Comparison of ENCODE assay signal across 8 mouse cellular contexts in the genomic region with DNA sequence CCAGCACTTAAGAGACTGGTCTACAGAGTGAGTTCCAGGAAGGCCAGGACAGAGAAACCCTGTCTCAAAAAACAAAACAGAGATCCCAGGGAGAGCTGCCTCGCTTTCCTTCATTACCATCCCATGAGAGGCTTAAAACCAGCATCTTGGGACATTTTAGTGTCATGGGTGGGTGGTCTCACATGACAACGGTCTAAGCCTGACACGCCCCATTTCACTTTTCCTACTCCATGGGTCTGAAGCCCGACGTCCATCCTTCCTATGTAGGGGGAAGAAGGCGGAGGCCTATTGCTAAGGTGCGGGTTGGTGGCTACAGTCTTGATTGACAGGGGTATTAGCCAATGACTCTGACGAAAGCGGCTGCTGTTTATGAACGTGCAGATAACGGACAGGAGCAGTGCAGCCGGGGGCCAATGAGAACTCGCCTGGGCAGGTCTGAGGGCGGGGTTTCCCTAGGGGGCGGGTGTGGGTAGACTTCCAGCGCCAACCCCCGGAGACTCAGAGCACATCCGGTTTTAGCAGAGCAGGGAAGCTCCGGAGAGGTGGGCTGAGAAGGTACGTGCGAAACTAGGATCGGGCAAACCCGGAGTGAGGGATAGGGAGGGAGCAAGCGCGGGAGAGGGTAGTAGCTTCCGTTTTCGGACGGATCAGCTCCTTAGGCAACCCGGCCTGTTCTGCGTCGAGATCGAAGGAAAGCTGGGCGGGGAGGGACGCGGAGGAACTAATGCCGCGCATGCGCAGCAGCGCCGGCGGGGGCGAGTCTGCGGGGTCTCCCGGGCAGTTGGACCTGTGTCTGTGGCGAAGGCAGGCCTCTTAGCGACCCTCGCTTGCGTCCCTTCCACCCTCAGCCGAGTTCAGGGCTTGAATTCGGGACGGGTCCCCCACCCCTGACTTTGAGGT. TPM values are rescaled to one million over a fixed set of nuclear protein-coding genes. Genes with fewer than 3 reads are reported as not detected.
DNase-seq lines count a peak whose midpoint lies in the region; ATAC-seq and TF ChIP-seq lines count a peak whose summit lies in the region.

Gene Tmbim6 (plus strand): TSS at position 397 of the 900 bp plus-strand sequence.

- peaks cover 11% of the 10 kb centered on the region; the same call in 1 of the 2 replicates for H3K36me3 ChIP-seq in E14TG2a.4 (ENCODE audit: insufficient read depth, low read length)
- H3K36me3 ChIP-seq in forebrain, embryonic 12.5 days (replicated peaks): no peaks in the 10 kb centered on the region
- H3K36me3 ChIP-seq in heart, postnatal 0 days (replicated peaks; ENCODE audit: control insufficient read depth, insufficient read depth, low read length): no peaks in the 10 kb centered on the region
- no peaks in the 10 kb centered on the region for H3K36me3 ChIP-seq in liver, embryonic 16.5 days (ENCODE audit: control insufficient read depth, insufficient read depth)
- no peaks in the 10 kb centered on the region for H3K36me3 ChIP-seq in neural tube, embryonic 13.5 days
- no peaks in the 10 kb centered on the region for H3K36me3 ChIP-seq in testis, adult 2 months (ENCODE audit: control insufficient read depth, insufficient read depth, low read length)

- under 1% methylated on average over 51 of the region's 51 CpGs for WGBS in forebrain, embryonic 12.5 days
- under 1% methylated on average over 51 of the region's 51 CpGs for WGBS in heart, postnatal 0 days
- under 1% methylated on average over 50 of the region's 51 CpGs for WGBS in liver, embryonic 16.5 days (ENCODE audit: insufficient replicate concordance)
- under 1% methylated on average over 51 of the region's 51 CpGs for WGBS in neural tube, embryonic 13.5 days

- peak within 1 kb of the TSS; percentile 95 for H3K4me2 ChIP-seq in forebrain, embryonic 12.5 days
- peak within 1 kb of the TSS; percentile 84 for H3K4me2 ChIP-seq in heart, postnatal 0 days (ENCODE audit: low read depth, low read length)
- peak within 1 kb of the TSS; percentile 74 for H3K4me2 ChIP-seq in liver, embryonic 16.5 days (ENCODE audit: low read depth, low read length)
- peak within 1 kb of the TSS; percentile 100 for H3K4me2 ChIP-seq in neural tube, embryonic 13.5 days

- no peak for TF ChIP-seq EP300 in heart, postnatal 0 days (IDR thresholded peaks at IDR 0.05; ENCODE audit: low read depth)

- peak within 1 kb of the TSS; percentile 95 for H3K4me3 ChIP-seq in E14TG2a.4 (replicated peaks; ENCODE audit: low read length)
- peak within 1 kb of the TSS; percentile 63 for H3K4me3 ChIP-seq in forebrain, embryonic 12.5 days (replicated peaks)
- H3K4me3 ChIP-seq in heart, postnatal 0 days (ENCODE audit: low read depth, low read length): peak within 1 kb of the TSS; percentile 83
- peak within 1 kb of the TSS; percentile 91 for H3K4me3 ChIP-seq in liver, embryonic 16.5 days (ENCODE audit: low read depth, low read length)
- peak within 1 kb of the TSS; percentile 77 for H3K4me3 ChIP-seq in neural tube, embryonic 13.5 days
- H3K4me3 ChIP-seq in testis, adult 2 months (ENCODE audit: control insufficient read depth, low read depth, low read length): peak within 1 kb of the TSS; percentile 98

- peak; percentile 100 for ATAC-seq in forebrain, embryonic 12.5 days (ENCODE audit: low FRiP score)
- ATAC-seq in heart, postnatal 0 days (ENCODE audit: insufficient read depth, low read depth): peak; percentile 98
- peak; percentile 96 for ATAC-seq in liver, embryonic 16.5 days (ENCODE audit: low read depth)
- peak; percentile 100 for ATAC-seq in neural tube, embryonic 13.5 days (ENCODE audit: low read depth)

- no peaks in the 10 kb centered on the region for H3K27me3 ChIP-seq in E14TG2a.4 (ENCODE audit: insufficient read depth, low read length)
- no peaks in the 10 kb centered on the region for H3K27me3 ChIP-seq in forebrain, embryonic 12.5 days
- H3K27me3 ChIP-seq in heart, postnatal 0 days (ENCODE audit: control insufficient read depth, insufficient read depth, low read length): no peaks in the 10 kb centered on the region
- H3K27me3 ChIP-seq in liver, embryonic 16.5 days (ENCODE audit: control insufficient read depth, insufficient read depth, low read depth, low read length): no peaks in the 10 kb centered on the region
- no peaks in the 10 kb centered on the region for H3K27me3 ChIP-seq in neural tube, embryonic 13.5 days
- H3K27me3 ChIP-seq in testis, adult 2 months (ENCODE audit: control insufficient read depth, insufficient read depth, low read length): no peaks in the 10 kb centered on the region

- peak; percentile 89; the same call in 1 of the 2 replicates for TF ChIP-seq POLR2A in testis, adult 2 months (IDR thresholded peaks at IDR 0.05; ENCODE audit: control insufficient read depth, low read depth, low read length)

- no peaks in the 10 kb centered on the region for H3K9me3 ChIP-seq in E14TG2a.4 (ENCODE audit: low read length)
- no peaks in the 10 kb centered on the region for H3K9me3 ChIP-seq in forebrain, embryonic 12.5 days
- no peaks in the 10 kb centered on the region for H3K9me3 ChIP-seq in heart, postnatal 0 days (replicated peaks; ENCODE audit: control insufficient read depth, low read length)
- no peaks in the 10 kb centered on the region for H3K9me3 ChIP-seq in liver, embryonic 16.5 days (replicated peaks; ENCODE audit: control insufficient read depth, low read length)
- no peaks in the 10 kb centered on the region for H3K9me3 ChIP-seq in neural tube, embryonic 13.5 days

- peaks cover 68% of the 10 kb centered on the region for H3K4me1 ChIP-seq in E14TG2a.4 (replicated peaks; ENCODE audit: low read depth, low read length)
- H3K4me1 ChIP-seq in forebrain, embryonic 12.5 days: peaks cover 40% of the 10 kb centered on the region
- peaks cover 30% of the 10 kb centered on the region for H3K4me1 ChIP-seq in heart, postnatal 0 days (ENCODE audit: control insufficient read depth, insufficient read depth)
- H3K4me1 ChIP-seq in liver, embryonic 16.5 days (ENCODE audit: control insufficient read depth, low read depth, low read length): peaks cover 35% of the 10 kb centered on the region
- H3K4me1 ChIP-seq in neural tube, embryonic 13.5 days (replicated peaks): peaks cover 50% of the 10 kb centered on the region
- peaks cover 6% of the 10 kb centered on the region for H3K4me1 ChIP-seq in testis, adult 2 months (ENCODE audit: control insufficient read depth, insufficient read depth, low read length)

- peak within 1 kb of the TSS; percentile 89 for H3K27ac ChIP-seq in forebrain, embryonic 12.5 days
- H3K27ac ChIP-seq in heart, postnatal 0 days (ENCODE audit: low read depth): peak within 1 kb of the TSS; percentile 93
- H3K27ac ChIP-seq in liver, embryonic 16.5 days (ENCODE audit: low read length): peak within 1 kb of the TSS; percentile 99
- H3K27ac ChIP-seq in neural tube, embryonic 13.5 days (replicated peaks): peak within 1 kb of the TSS; percentile 94
- peak within 1 kb of the TSS; percentile 99 for H3K27ac ChIP-seq in testis, adult 2 months (ENCODE audit: control insufficient read depth, insufficient read depth, low read depth, low read length)

- peak; percentile 100 for DNase-seq in c-Kit-positive CD71-positive TER-119-positive erythroid progenitor cells, embryonic 14.5 days (ENCODE audit: low spot score)
- peak; percentile 100 for DNase-seq in heart, postnatal 0 days (ENCODE audit: low spot score)
- peak; percentile 98 to 99 for DNase-seq in kidney, postnatal 4 days

- no peak for TF ChIP-seq CTCF in E14TG2a.4 (conservative IDR thresholded peaks at IDR 0.05; ENCODE audit: low read length)
- TF ChIP-seq CTCF in heart, postnatal 0 days (IDR thresholded peaks at IDR 0.05; ENCODE audit: low read depth): no peak
- no peak for TF ChIP-seq CTCF in testis, adult 2 months (IDR thresholded peaks at IDR 0.05; ENCODE audit: control insufficient read depth, insufficient read depth, insufficient replicate concordance, low read depth, low read length)

- H3K9ac ChIP-seq in forebrain, embryonic 12.5 days: peak within 1 kb of the TSS; percentile 86
- peak within 1 kb of the TSS; percentile 94 for H3K9ac ChIP-seq in heart, postnatal 0 days (replicated peaks; ENCODE audit: low read depth, low read length)
- H3K9ac ChIP-seq in liver, embryonic 16.5 days (ENCODE audit: low read depth, low read length): peak within 1 kb of the TSS; percentile 93
- H3K9ac ChIP-seq in neural tube, embryonic 13.5 days: peak within 1 kb of the TSS; percentile 88

RNA-seq across cellular contexts. Expression of gene Tmbim6, which starts in this region (rescaled TPM):
- polyA plus RNA-seq in forebrain, embryonic 12.5 days (2016; fragmentation: Nextera tagmentation; extraction: Ambion mirVana): 252 and 256 TPM in 2 replicates
- total RNA-seq in heart, postnatal 0 days (2014; rRNA removed; ENCODE audit: low replicate concordance): 190 and 225 TPM in 2 replicates
- 188 and 200 TPM in 2 replicates for polyA plus RNA-seq in heart, postnatal 0 days (2015; fragmentation: Nextera tagmentation; extraction: Ambion mirVana)
- polyA plus RNA-seq in liver, embryonic 16.5 days (2015; fragmentation: Nextera tagmentation; extraction: Ambion mirVana): 309 and 359 TPM in 2 replicates
- polyA plus RNA-seq in neural tube, embryonic 13.5 days (2015; fragmentation: Nextera tagmentation; extraction: Ambion mirVana): 254 and 261 TPM in 2 replicates
- polyA plus RNA-seq in testis, adult 2 months (2012; rRNA removed): 734 and 786 TPM in 2 replicates

Comparison
In these comparisons a context has a peak if more than half of its experiments do, and no peak if none do; other contexts are left out.
1. Peak in every context shown above with its lines: DNase-seq, ATAC-seq, H3K4me3 ChIP-seq and H3K27ac ChIP-seq.